Mouse (Mus musculus) kidney, embryonic 15.5 days (tissue): Measurements from ENCODE around the gene Tmem198. TPM values are rescaled to one million over a fixed set of nuclear protein-coding genes. Genes with fewer than 3 reads are reported as not detected.

ENCODE experiments used
- ATAC-seq: fragments of 200-750 bp; cut with Nextera tagmentation; replicated peaks from 2 replicates; pipeline ENCODE4 v1.8.0; 2017; ENCODE audit warnings: moderate TSS enrichment; ENCODE audit not compliant: low FRiP score
- H3K27ac ChIP-seq: fragments of 300-500 bp; sonication (generic); 2 replicates; pipeline ENCODE4 v1.5.1; 2015; ENCODE audit warnings: mild to moderate bottlenecking, inconsistent platforms
- H3K27me3 ChIP-seq: fragments of 300-500 bp; sonication (generic); 2 replicates; pipeline ENCODE4 v1.6.1; 2015; ENCODE audit warnings: inconsistent platforms
- H3K36me3 ChIP-seq: fragments of 300-500 bp; sonication (generic); 2 replicates; pipeline ENCODE4 v1.6.1; 2015; ENCODE audit warnings: inconsistent platforms
- H3K4me1 ChIP-seq: fragments of 300-500 bp; sonication (generic); 2 replicates; pipeline ENCODE4 v1.6.1; 2015; ENCODE audit warnings: inconsistent platforms
- H3K4me2 ChIP-seq: fragments of 300-500 bp; sonication (generic); 2 replicates; pipeline ENCODE4 v1.6.1; 2015; ENCODE audit warnings: moderate library complexity, mild to moderate bottlenecking, inconsistent platforms
- H3K4me3 ChIP-seq: fragments of 300-500 bp; sonication (generic); replicated peaks from 2 replicates; pipeline ENCODE4 v1.5.1; 2015; ENCODE audit warnings: mild to moderate bottlenecking, inconsistent platforms
- H3K9ac ChIP-seq: fragments of 300-500 bp; sonication (generic); 2 replicates; pipeline ENCODE4 v1.6.1; 2015; ENCODE audit warnings: mild to moderate bottlenecking, inconsistent platforms
- H3K9me3 ChIP-seq: fragments of 300-500 bp; sonication (generic); replicated peaks from 2 replicates; pipeline ENCODE4 v1.6.1; 2016; ENCODE audit warnings: inconsistent platforms
- WGBS: fragments of 180-500 bp; shearing (Covaris S2); methylation state at CpG from one replicate; pipeline ENCODE4 v1.1.7; 2015; ENCODE audit warnings: mixed read lengths; 5-methylcytosine and 5-hydroxymethylcytosine counted together
- polyA plus RNA-seq: library from polyadenylated mRNA; unstranded; fragments of >200 nt; fragmentation: Nextera tagmentation; extraction: Ambion mirVana; gene quantifications from 2 replicates; pipeline ENCODE4 v1.2.1, GENCODE M21; 2015

The Tmem198 gene
- polyA plus RNA-seq, 1 experiment from 2014 or later: 1.2 TPM

DNA sequence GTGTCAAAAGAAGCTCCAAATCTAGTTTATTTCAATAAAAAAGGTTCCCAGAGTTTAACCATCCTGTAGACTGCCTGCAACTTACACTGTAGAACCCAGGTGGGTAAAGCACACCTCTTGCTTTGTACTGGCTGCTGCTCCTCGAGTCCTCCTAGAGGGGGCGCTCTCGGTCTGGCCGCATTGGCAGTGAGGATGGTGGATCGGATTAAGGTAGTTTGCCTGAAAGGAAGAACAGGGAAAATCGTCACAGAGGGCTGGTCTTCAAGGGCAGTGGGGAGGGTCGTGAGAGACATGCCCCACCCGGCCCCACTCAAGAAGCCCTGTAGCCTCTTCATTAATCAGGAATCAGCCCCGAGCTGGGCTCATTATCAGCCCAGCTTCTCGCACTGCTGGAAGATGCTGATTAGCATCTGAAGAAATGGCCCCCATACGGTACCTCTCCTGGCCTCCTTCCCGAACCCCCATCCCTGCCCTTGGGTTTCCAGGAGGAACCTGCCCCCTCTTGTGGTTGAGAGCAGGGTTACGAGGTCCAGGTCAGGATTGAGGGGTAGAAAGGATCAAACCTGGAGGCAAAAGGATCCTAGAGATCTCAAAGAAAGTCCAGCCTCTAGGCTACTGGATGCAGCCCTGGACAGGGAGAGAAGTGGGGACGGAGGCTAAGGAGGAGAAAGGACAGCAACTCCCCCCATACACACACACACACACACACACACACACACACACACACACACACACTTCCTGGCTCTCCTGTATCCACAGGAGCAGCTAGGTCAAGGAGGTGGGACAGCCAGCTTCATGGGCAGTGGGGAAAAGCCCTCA lies 22.4 kb upstream of the Tmem198 start:
- Histone ChIP-seq H3K9me3 (no peaks in the 10 kb centered on the region), H3K36me3 (no peaks in the 10 kb centered on the region), H3K4me2 (peak overlapping the region; percentile 70), H3K27ac (peak overlapping the region; percentile 95), H3K4me3 (no peak overlapping the region), H3K27me3 (peaks cover 55% of the 10 kb centered on the region), H3K9ac (no peak overlapping the region), H3K4me1 (peaks cover 72% of the 10 kb centered on the region)
- whole genome bisulfite sequencing: 8% methylated on average over 14 of the region's 14 CpGs
- ATAC-seq: no peak

DNA sequence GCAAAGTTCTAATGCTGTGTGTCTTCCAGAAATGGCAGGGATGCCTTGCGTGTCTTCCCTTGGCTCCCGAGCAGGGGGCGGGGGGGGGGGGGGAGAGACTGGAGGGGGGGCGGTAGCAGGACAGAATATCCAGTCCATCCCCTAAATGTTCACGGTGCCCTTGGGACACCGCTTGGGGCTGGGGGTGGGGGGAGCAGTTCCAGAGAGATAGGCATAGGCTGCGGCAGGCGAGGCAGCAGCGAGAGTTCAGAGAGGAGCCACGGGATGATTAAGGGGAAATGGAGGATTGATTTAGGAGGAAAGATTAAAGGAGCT lies 21.7 kb upstream of the Tmem198 start:
- no peaks in the 10 kb centered on the region for H3K36me3 ChIP-seq
- peaks cover 68% of the 10 kb centered on the region for H3K4me1 ChIP-seq
- WGBS: 3% methylated on average over 9 of the region's 10 CpGs
- peak overlapping the region; percentile 38 for H3K4me3 ChIP-seq
- H3K4me2 ChIP-seq: peak overlapping the region; percentile 70
- peak; percentile 17 for ATAC-seq
- peak overlapping the region; percentile 95 for H3K27ac ChIP-seq
- no peaks in the 10 kb centered on the region for H3K9me3 ChIP-seq
- peaks cover 48% of the 10 kb centered on the region for H3K27me3 ChIP-seq
- peak overlapping the region; percentile 33; the same call in 1 of the 2 replicates for H3K9ac ChIP-seq

DNA sequence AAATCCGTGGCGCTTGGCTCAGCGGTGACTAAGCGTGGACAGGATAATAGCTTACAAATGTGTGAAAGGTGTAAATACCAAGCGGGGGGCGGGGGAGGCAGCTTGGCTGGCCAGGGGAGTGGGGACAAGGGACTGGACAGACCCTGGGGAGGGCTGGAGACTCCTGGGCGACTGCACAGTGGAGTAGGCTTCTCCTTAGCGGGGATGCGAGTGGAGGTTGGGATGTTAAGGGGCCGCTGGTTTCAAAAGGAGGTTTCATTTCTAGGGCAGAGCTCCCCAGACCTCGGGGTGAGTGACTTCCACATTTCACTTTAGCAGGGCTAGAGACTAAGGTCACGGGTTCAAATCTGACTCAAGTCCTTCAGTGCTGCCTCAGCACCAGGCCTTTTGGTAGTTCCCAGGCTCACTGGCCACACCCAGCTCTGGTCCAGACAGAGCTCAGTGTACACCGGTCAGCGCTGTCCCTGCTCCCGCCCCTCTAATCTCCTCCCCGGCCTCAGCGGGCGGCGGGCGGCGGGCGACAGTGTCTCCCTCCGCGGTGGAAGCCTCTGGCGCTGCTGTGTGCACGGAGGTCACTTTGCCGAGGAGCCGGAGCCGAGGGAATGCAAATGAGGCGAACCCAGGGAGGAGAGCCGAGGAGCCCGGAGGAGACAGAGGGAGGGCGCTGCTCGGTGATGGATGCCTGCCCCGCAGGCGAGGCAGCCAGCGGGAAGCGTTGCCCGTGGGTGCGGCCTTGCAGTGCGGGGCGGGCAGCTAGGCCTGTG lies 21.1 kb upstream of the Tmem198 start:
- Histone ChIP-seq H3K4me1 (peaks cover 69% of the 10 kb centered on the region), H3K27me3 (peaks cover 43% of the 10 kb centered on the region), H3K27ac (peak overlapping the region; percentile 95), H3K9ac (peak overlapping the region; percentile 33), H3K4me2 (peak overlapping the region; percentile 70), H3K4me3 (peak overlapping the region; percentile 38), H3K9me3 (no peaks in the 10 kb centered on the region), H3K36me3 (no peaks in the 10 kb centered on the region)
- WGBS: 1% methylated on average over 42 of the region's 42 CpGs
- ATAC-seq: peak; percentile 83

DNA sequence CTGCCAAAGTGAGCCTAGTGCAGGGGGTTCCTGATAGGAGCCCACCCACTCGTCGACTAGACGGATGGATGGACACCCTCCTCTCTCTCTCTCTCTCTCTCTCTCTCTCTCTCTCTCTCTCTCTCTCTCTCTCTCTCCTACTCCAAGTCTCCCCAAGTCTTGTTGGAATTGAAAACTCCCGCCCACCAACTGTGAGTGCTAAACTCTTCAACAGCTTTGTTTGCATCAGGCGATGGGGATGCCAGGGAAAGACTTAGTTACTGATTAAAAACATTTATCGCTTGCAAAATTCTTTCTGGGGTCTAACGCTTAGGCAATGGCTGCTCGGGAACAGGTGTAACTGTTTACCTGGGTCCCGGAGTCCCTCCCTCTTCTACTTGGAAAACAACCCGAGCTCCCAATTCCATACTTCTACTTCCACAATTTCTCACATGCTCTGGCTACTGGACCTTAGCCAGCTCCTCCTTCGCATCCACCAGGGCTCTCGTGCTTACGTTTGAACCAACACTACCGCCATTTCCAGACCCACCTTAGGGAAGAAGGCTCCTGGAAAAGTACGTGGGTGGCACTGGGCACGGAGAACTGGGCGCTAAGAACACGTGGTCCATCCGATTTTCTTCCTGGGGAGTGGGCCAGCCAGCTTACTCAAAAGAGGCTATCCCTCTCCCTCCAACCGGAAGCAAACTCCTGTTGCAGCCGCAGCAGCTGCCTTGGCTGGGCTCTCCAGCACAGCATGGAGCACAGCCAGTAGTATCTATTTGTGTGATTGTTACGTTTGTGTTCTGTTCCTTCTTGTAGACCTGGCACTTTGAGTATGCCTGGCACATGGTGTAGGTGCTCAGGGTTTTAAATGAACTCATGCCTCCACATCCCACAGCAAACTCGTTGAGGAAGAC lies 20.3 kb upstream of the Tmem198 start:
- peaks cover 43% of the 10 kb centered on the region for H3K27me3 ChIP-seq
- peak overlapping the region; percentile 33 for H3K9ac ChIP-seq
- H3K4me3 ChIP-seq: peak overlapping the region; percentile 38
- H3K4me2 ChIP-seq: peak overlapping the region; percentile 70
- peak overlapping the region; percentile 95 for H3K27ac ChIP-seq
- ATAC-seq: peak; percentile 20
- peaks cover 68% of the 10 kb centered on the region for H3K4me1 ChIP-seq
- 8% methylated on average over 23 of the region's 23 CpGs for WGBS
- no peaks in the 10 kb centered on the region for H3K9me3 ChIP-seq
- H3K36me3 ChIP-seq: no peaks in the 10 kb centered on the region

DNA sequence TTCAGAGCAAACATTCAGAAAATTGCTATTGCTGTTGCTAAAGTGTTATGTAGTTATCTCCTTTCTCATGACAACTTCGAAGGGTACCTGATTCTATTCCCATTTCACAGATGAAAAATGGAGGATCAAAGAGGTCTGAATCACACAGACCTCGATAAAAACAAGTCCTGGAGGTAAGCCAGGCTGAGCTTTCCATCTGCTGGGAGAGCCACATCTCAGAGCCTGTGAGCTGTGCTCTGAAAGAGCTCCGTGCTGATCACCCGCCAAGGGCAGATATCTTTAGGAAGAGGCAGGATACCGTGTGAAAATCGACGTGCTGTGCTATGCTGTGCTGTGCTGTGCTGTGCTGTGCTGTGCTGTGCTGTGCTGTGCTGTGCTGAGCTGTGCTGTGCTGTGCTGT lies 19.0 kb upstream of the Tmem198 start:
- Histone ChIP-seq H3K9me3 (no peaks in the 10 kb centered on the region), H3K4me2 (no peak overlapping the region), H3K27me3 (peaks cover 49% of the 10 kb centered on the region), H3K4me1 (peaks cover 59% of the 10 kb centered on the region), H3K27ac (no peak overlapping the region), H3K9ac (no peak overlapping the region), H3K4me3 (no peak overlapping the region), H3K36me3 (no peaks in the 10 kb centered on the region)
- WGBS: 70% methylated on average over 7 of the region's 7 CpGs
- ATAC-seq: no peak

DNA sequence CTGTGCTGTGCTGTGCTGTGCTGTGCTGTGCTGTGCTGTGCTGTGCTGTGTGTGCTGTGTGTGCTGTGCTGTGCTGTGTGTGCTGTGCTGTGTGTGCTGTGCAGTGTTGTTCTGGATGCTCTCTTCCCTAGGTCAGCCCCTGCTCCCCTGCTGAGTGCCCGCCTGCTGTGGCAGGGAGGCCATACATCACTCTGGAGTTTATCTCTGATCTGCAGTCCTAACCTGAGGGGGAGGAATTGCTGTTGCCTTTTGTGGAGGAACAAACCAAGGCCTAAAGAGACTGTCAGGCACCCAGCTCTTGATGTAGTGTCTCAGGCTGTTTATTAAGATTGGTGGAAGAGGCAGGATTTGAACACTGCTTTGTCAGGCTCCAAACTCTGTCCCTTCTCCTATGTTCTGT lies 16.7 kb upstream of the Tmem198 start:
- 31% methylated on average over 1 of the region's 1 CpGs for WGBS
- ATAC-seq: no peak
- H3K9ac ChIP-seq: no peak overlapping the region

DNA sequence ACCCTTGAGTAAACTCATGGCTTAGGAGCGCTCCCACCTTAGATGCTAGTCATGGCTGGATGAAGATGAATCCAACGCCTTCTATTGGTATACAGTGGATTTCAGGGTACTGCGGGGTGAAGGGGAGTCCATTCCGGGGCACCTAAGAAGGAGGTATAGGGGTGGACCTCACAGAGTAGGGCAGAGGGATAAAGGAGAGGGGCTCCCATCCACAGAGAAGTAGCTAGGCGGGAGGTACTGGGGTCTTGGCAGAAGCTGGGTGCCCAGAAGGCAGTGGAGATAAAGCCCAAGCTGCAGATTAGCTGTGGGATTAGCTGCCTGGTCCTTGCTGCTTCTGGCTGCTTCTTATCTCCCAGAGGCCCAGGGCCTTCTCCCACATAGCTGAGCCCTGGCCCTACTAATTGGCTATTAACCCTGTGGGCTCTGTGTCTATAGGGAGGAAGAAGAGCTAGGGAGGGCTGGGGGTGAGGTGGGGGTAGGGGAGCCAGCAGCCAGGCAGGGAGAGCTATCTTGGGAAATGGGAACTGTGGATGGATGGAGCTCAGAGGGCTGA lies 15.6 kb upstream of the Tmem198 start:
- H3K9me3 ChIP-seq: no peaks in the 10 kb centered on the region
- H3K27ac ChIP-seq: no peak overlapping the region; the same call in 1 of the 2 replicates
- H3K36me3 ChIP-seq: no peaks in the 10 kb centered on the region
- no peak overlapping the region for H3K4me3 ChIP-seq
- H3K27me3 ChIP-seq: peaks cover 49% of the 10 kb centered on the region
- H3K4me2 ChIP-seq: no peak overlapping the region
- H3K4me1 ChIP-seq: peaks cover 40% of the 10 kb centered on the region
- ATAC-seq: no peak; the same call in 1 of the 2 replicates
- WGBS: 73% methylated on average over 5 of the region's 5 CpGs
- no peak overlapping the region for H3K9ac ChIP-seq

More for the DNA sequence above, 16.7 kb upstream of the Tmem198 start:
- no peak overlapping the region for H3K4me2 ChIP-seq
- no peaks in the 10 kb centered on the region for H3K9me3 ChIP-seq
- H3K27me3 ChIP-seq: peaks cover 43% of the 10 kb centered on the region
- H3K4me1 ChIP-seq: peaks cover 48% of the 10 kb centered on the region
- H3K27ac ChIP-seq: no peak overlapping the region
- no peak overlapping the region for H3K4me3 ChIP-seq
- no peaks in the 10 kb centered on the region for H3K36me3 ChIP-seq

DNA sequence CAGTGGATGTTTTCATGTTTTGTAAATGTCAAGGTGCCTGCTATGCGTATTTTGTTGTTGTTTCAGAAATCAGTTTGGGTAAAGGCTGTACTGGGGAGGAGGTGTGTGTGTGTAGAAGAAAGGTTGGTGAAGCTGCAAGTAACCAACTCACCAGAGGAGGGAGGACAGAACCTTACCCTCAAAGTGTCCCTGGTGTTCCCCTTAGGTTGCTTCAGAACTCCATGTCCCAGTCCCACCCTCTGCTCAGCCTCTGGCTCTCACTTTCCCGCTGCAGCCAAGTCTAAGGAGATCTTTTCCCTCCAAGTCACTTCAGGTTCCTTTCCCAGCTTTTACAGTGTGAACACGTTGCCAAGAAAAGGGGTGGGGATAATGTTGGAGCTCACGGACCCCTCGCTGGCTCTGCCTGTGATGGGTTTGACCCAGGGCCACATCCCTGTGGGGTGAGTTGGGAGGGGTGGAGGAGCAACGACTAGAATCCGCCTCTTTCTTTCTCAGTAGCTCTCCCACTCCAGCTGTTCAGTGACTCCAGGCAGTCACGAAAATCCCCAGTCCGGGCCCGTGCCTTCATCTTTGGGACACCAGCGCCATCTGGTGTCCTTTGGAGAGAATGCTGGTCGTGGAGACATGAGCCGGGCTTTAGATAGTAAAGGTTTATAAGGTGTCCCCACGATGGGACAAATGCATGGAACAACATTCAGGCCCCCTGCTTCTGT lies 12.0 kb upstream of the Tmem198 start:
- peak; percentile 78 for ATAC-seq
- Histone ChIP-seq H3K9me3 (no peaks in the 10 kb centered on the region), H3K4me3 (no peak overlapping the region), H3K27ac (no peak overlapping the region), H3K4me2 (peak overlapping the region; percentile 24; the same call in 1 of the 2 replicates), H3K9ac (no peak overlapping the region), H3K4me1 (peaks cover 31% of the 10 kb centered on the region), H3K27me3 (peaks cover 69% of the 10 kb centered on the region), H3K36me3 (0 out of 2 replicates have a peak, but pooled peaks cover 2% of the 10 kb centered on the region)
- WGBS: 6% methylated on average over 14 of the region's 14 CpGs

DNA sequence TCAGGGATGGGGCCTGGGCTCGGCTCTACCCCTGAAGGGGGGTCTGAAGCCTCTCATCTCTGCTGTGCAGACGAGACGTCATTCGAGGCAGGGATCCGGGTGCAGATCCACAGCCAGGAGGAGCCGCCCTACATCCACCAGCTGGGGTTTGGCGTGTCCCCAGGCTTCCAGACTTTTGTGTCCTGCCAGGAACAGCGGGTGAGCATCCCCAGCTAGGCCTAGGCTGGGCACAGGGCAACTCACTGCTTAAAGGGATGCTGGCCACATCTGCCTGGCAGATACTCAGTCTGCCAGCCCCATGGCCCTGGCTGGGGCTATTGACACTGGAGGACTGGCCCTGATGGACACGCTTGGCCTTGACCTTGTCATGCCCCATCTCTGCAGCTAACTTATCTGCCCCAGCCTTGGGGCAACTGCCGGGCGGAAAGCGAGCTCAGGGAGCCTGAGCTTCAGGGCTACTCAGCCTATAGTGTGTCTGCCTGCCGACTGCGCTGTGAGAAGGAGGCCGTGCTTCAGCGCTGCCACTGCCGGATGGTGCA lies 10.0 kb upstream of the Tmem198 start:
- Histone ChIP-seq H3K27ac (no peak overlapping the region), H3K9me3 (no peaks in the 10 kb centered on the region), H3K4me2 (no peak overlapping the region), H3K4me3 (no peak overlapping the region), H3K36me3 (peaks cover 22% of the 10 kb centered on the region), H3K9ac (no peak overlapping the region), H3K4me1 (peaks cover 15% of the 10 kb centered on the region), H3K27me3 (peaks cover 74% of the 10 kb centered on the region)
- ATAC-seq: no peak
- WGBS: 83% methylated on average over 17 of the region's 17 CpGs

DNA sequence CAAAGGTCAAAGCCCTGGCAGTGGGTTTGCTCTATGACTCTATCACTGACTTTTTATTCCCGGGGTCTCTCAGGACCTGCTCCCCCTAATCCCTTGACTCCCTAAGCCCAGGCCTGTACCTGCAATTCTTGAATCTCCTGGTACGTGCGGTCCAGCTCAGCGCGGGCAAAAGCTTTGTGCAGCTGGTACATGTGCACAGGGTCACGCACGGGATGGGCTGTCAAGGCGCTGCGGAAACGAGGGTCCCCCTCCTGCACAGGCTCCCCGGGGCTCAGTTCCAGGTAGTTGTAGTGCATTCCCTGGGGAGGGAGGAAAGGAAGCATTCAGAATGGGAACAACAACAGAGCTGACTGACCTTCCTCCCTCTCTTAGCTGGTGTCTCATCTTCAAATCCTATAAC lies 2.9 kb upstream of the Tmem198 start:
- Histone ChIP-seq H3K9me3 (no peaks in the 10 kb centered on the region), H3K4me2 (no peak overlapping the region), H3K9ac (no peak overlapping the region), H3K4me3 (no peak overlapping the region), H3K27ac (no peak overlapping the region), H3K27me3 (peaks cover 68% of the 10 kb centered on the region), H3K4me1 (peaks cover 27% of the 10 kb centered on the region), H3K36me3 (peaks cover 49% of the 10 kb centered on the region)
- no peak for ATAC-seq
- 92% methylated on average over 11 of the region's 11 CpGs for WGBS
